Mouse (Mus musculus) heart, embryonic 16.5 days (tissue): ENCODE data around the gene Smarce1. TPM values are rescaled to one million over a fixed set of nuclear protein-coding genes. Genes with fewer than 3 reads are reported as not detected.

Experiments used
- ATAC-seq: fragments of 200-750 bp; cut with Nextera tagmentation; replicated peaks from 2 replicates; pipeline ENCODE4 v1.8.0; 2017; ENCODE audit warnings: moderate number of reproducible peaks; ENCODE audit not compliant: insufficient read depth, low FRiP score; ENCODE audit errors: extremely low read depth
- H3K27ac ChIP-seq: fragments of 300-500 bp; sonication (generic); 2 replicates; pipeline ENCODE4 v1.5.1; 2014; ENCODE audit warnings: mild to moderate bottlenecking, low read length, control low read depth, moderate library complexity
- H3K27me3 ChIP-seq: fragments of 300-500 bp; sonication (generic); 2 replicates; pipeline ENCODE4 v1.6.1; 2014; ENCODE audit warnings: low read length, mixed read lengths; ENCODE audit not compliant: control insufficient read depth, insufficient read depth
- H3K36me3 ChIP-seq: fragments of 300-500 bp; sonication (generic); 2 replicates; pipeline ENCODE4 v1.6.1; 2014; ENCODE audit not compliant: control insufficient read depth, insufficient read depth
- H3K4me1 ChIP-seq: fragments of 300-500 bp; sonication (generic); 2 replicates; pipeline ENCODE4 v1.6.1; 2014; ENCODE audit warnings: low read length, mixed read lengths; ENCODE audit not compliant: control insufficient read depth, insufficient read depth
- H3K4me2 ChIP-seq: fragments of 300-500 bp; sonication (generic); 2 replicates; pipeline ENCODE4 v1.6.1; 2014; ENCODE audit warnings: low read depth, mild to moderate bottlenecking, control low read depth, low read length
- H3K4me3 ChIP-seq: fragments of 300-500 bp; sonication (generic); 2 replicates; pipeline ENCODE4 v1.5.1; 2014; ENCODE audit warnings: mild to moderate bottlenecking, control low read depth, low read length
- H3K9ac ChIP-seq: fragments of 300-500 bp; sonication (generic); 2 replicates; pipeline ENCODE4 v1.6.1; 2014; ENCODE audit warnings: low read length, control low read depth
- H3K9me3 ChIP-seq: fragments of 300-500 bp; sonication (generic); replicated peaks from 2 replicates; pipeline ENCODE4 v1.6.1; 2016; ENCODE audit warnings: low read length; ENCODE audit not compliant: control insufficient read depth
- WGBS: fragments of 180-500 bp; shearing (Covaris S2); extraction: QIAGEN DNeasy Blood & Tissue Kit; methylation state at CpG from one replicate; pipeline ENCODE4 v1.1.7; 2014; 5-methylcytosine and 5-hydroxymethylcytosine counted together
- polyA plus RNA-seq: library from polyadenylated mRNA; unstranded; fragments of >200 nt; fragmentation: Nextera tagmentation; extraction: Ambion mirVana; gene quantifications from 2 replicates; pipeline ENCODE4 v1.2.1, GENCODE M21; 2015

The Smarce1 gene
- polyA plus RNA-seq, 1 experiment from 2014 or later: 177 TPM

- Histone ChIP-seq H3K9me3 (no peaks in the 10 kb centered on the region), H3K4me2 (no peak overlapping the region), H3K4me1 (peaks cover 9% of the 10 kb centered on the region), H3K27ac (no peak overlapping the region), H3K27me3 (no peaks in the 10 kb centered on the region), H3K4me3 (no peak overlapping the region), H3K9ac (no peak overlapping the region), H3K36me3 (peaks cover 55% of the 10 kb centered on the region)
- 88% methylated on average over 7 of the region's 7 CpGs for WGBS
- ATAC-seq: no peak
These were observed 13.4 kb downstream of the Smarce1 start for GRCm38 (mm10) chr11:99217248-99217986.

GRCm38 (mm10) chr11:99216181-99216580 lies 14.6 kb downstream of the Smarce1 start:
- 68% methylated on average over 3 of the region's 3 CpGs for WGBS

GRCm38 (mm10) chr11:99212693-99213092 lies 18.1 kb downstream of the Smarce1 start:
- Histone ChIP-seq H3K4me2 (no peak overlapping the region), H3K27me3 (no peaks in the 10 kb centered on the region), H3K9ac (no peak overlapping the region), H3K9me3 (no peaks in the 10 kb centered on the region), H3K4me3 (no peak overlapping the region), H3K36me3 (peaks cover 55% of the 10 kb centered on the region), H3K4me1 (peaks cover 25% of the 10 kb centered on the region), H3K27ac (no peak overlapping the region)
- no peak for ATAC-seq
- WGBS: 76% methylated on average over 7 of the region's 7 CpGs

More at GRCm38 (mm10) chr11:99216181-99216580, 14.6 kb downstream of the Smarce1 start:
- H3K4me1 ChIP-seq: peaks cover 7% of the 10 kb centered on the region
- peak; percentile 45; the same call in 1 of the 2 replicates for ATAC-seq
- H3K36me3 ChIP-seq: peaks cover 62% of the 10 kb centered on the region
- peak overlapping the region; percentile 78 for H3K27ac ChIP-seq
- H3K27me3 ChIP-seq: no peaks in the 10 kb centered on the region
- no peak overlapping the region for H3K4me3 ChIP-seq
- no peak overlapping the region for H3K9ac ChIP-seq
- H3K9me3 ChIP-seq: no peaks in the 10 kb centered on the region
- no peak overlapping the region for H3K4me2 ChIP-seq

DNA sequence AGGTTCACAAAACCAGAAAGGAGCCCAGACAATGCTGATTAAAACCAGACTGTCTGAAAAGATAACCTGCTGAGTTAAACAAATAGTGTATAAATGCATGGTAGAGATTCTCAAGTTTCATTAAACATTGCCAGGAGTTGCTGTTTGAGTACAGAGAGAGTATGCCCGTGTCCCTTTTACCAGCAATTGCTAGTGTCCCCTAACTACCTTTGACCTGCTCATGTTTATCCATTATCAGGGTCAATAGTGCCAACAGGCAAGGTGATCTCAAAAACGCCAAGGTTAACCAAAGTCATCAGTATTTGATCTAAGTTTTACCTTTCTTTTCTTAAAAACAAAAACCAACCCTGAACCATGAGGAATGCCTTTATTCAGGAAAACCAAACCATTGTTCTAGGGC lies 18.9 kb downstream of the Smarce1 start:
- H3K4me1 ChIP-seq: peaks cover 31% of the 10 kb centered on the region
- H3K36me3 ChIP-seq: peaks cover 49% of the 10 kb centered on the region
- H3K9ac ChIP-seq: no peak overlapping the region
- WGBS: 74% methylated on average over 2 of the region's 2 CpGs
- no peak overlapping the region for H3K4me2 ChIP-seq
- H3K27ac ChIP-seq: no peak overlapping the region
- no peaks in the 10 kb centered on the region for H3K9me3 ChIP-seq
- ATAC-seq: no peak
- H3K4me3 ChIP-seq: no peak overlapping the region
- H3K27me3 ChIP-seq: no peaks in the 10 kb centered on the region

GRCm38 (mm10) chr11:99208105-99208669 lies 22.6 kb downstream of the Smarce1 start:
- H3K4me1 ChIP-seq: peaks cover 27% of the 10 kb centered on the region

GRCm38 (mm10) chr11:99207449-99207848 lies 23.4 kb downstream of the Smarce1 start:
- no peak for ATAC-seq
- Histone ChIP-seq H3K4me3 (no peak overlapping the region), H3K4me1 (peaks cover 27% of the 10 kb centered on the region), H3K27me3 (no peaks in the 10 kb centered on the region), H3K4me2 (no peak overlapping the region), H3K36me3 (peaks cover 19% of the 10 kb centered on the region), H3K27ac (peak overlapping the region; percentile 79), H3K9me3 (no peaks in the 10 kb centered on the region), H3K9ac (no peak overlapping the region; the same call in 1 of the 2 replicates)
- 20% methylated on average over 2 of the region's 2 CpGs for WGBS

More at GRCm38 (mm10) chr11:99208105-99208669, 22.6 kb downstream of the Smarce1 start:
- peak overlapping the region; percentile 33 for H3K4me2 ChIP-seq
- 39% methylated on average over 8 of the region's 8 CpGs for WGBS
- H3K27ac ChIP-seq: peak overlapping the region; percentile 79
- no peaks in the 10 kb centered on the region for H3K9me3 ChIP-seq
- H3K9ac ChIP-seq: no peak overlapping the region
- H3K4me3 ChIP-seq: no peak overlapping the region
- ATAC-seq: peak; percentile 85
- no peaks in the 10 kb centered on the region for H3K27me3 ChIP-seq
- H3K36me3 ChIP-seq: peaks cover 24% of the 10 kb centered on the region

GRCm38 (mm10) chr11:99206954-99207353 lies 23.9 kb downstream of the Smarce1 start:
- ATAC-seq: no peak
- peaks cover 27% of the 10 kb centered on the region for H3K4me1 ChIP-seq
- 7% methylated on average over 2 of the region's 2 CpGs for WGBS
- no peak overlapping the region for H3K4me3 ChIP-seq
- H3K27me3 ChIP-seq: no peaks in the 10 kb centered on the region
- H3K4me2 ChIP-seq: no peak overlapping the region
- peaks cover 14% of the 10 kb centered on the region for H3K36me3 ChIP-seq
- H3K9ac ChIP-seq: no peak overlapping the region
- H3K27ac ChIP-seq: no peak overlapping the region
- no peaks in the 10 kb centered on the region for H3K9me3 ChIP-seq

DNA sequence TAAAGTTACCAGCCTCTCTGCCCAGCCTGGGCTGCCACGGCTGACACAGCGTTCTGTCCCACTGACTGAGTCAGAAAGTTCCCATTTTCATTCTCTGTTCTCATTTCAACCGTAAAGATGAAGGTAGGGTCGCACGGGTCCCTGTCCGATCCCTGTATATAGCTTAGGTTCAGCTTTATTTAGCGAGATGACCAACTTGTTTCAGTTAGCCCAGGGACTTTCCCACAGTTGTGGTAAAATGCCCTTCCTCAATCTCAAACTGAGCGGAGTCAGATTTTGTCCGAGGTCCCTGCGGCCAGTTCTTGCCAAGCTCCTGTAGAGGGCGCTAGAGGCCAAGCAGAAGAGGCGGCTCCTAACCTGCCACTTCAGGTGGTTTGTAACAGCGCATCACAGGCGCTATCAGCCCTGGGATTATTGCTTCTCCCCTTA lies 41.6 kb downstream of the Smarce1 start:
- Histone ChIP-seq H3K9ac (no peak overlapping the region), H3K36me3 (no peaks in the 10 kb centered on the region), H3K27ac (no peak overlapping the region), H3K9me3 (no peaks in the 10 kb centered on the region), H3K4me3 (no peak overlapping the region), H3K4me2 (0 out of 2 replicates have a peak overlapping the region, but pooled peaks have one; percentile 20), H3K27me3 (peaks cover 21% of the 10 kb centered on the region), H3K4me1 (no peaks in the 10 kb centered on the region)
- WGBS: 21% methylated on average over 14 of the region's 14 CpGs
- no peak for ATAC-seq

DNA sequence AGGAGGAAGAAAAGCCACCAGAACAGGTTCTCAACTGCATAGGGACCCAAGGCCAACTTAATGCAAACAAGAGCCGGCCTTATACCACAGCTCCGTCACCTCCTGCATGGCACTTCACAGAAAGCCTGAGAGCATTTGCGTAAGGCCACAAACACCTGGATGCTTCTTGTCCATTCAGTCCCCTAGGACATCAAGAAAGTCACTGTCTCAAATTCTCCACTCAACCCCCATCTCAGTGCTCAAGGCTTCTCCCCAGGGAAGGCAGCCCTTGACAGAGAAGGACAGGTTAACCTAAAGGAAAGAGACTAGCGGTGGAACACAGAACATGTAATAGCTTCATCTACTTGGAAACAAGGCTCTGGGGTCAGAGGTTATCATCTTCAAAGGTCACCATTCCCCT lies 43.5 kb downstream of the Smarce1 start:
- 82% methylated on average over 4 of the region's 4 CpGs for WGBS
- H3K27me3 ChIP-seq: peaks cover 21% of the 10 kb centered on the region
- H3K9me3 ChIP-seq: no peaks in the 10 kb centered on the region
- H3K4me2 ChIP-seq: no peak overlapping the region
- H3K36me3 ChIP-seq: no peaks in the 10 kb centered on the region
- ATAC-seq: no peak
- H3K4me1 ChIP-seq: no peaks in the 10 kb centered on the region
- no peak overlapping the region for H3K4me3 ChIP-seq
- H3K27ac ChIP-seq: no peak overlapping the region
- no peak overlapping the region for H3K9ac ChIP-seq
